8 mouse cellular contexts compared by ENCODE assay signal in the genomic region with DNA sequence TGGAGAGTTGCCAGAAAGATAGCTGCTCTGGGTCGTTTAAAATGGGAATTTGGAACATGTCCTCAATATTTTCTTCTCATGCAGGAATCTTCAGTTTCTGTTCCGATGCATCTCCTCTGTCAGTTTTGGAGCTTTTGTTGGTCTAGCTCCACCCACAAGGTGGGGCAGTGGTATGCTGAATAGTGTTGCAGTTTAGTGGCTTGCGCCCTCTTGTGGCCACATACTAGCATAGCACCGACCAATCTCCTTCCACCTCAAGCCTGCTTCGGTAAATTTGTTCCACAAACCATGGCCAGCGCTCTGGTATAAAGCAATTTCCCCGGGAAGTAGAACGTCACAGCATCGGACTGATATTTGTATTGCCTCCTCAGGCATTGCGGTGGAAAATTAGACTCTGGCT. TPM values are rescaled to one million over a fixed set of nuclear protein-coding genes. Genes with fewer than 3 reads are reported as not detected.
DNase-seq lines count a peak whose midpoint lies in the region; ATAC-seq and TF ChIP-seq lines count a peak whose summit lies in the region.

No protein-coding gene starts in this region.

- 3% methylated on average over 10 of the region's 10 CpGs for WGBS in hindbrain, postnatal 0 days

- peak; percentile 99 for TF ChIP-seq CTCF in hindbrain, postnatal 0 days (IDR thresholded peaks at IDR 0.05; ENCODE audit: low read depth)

- ATAC-seq in hindbrain, postnatal 0 days, result peak; percentile 93
- peak; percentile 100 for ATAC-seq in megakaryocyte, adult 5-6 weeks (ENCODE audit: poor library complexity, severe bottlenecking)

- no peak overlapping the region for H3K4me3 ChIP-seq in hindbrain, postnatal 0 days (ENCODE audit: low read length)

- no peaks in the 10 kb centered on the region for H3K27me3 ChIP-seq in hindbrain, postnatal 0 days (ENCODE audit: insufficient read depth, low read length)

- no peaks in the 10 kb centered on the region for H3K36me3 ChIP-seq in hindbrain, postnatal 0 days (ENCODE audit: insufficient read depth, low read length)

- no peaks in the 10 kb centered on the region for H3K9me3 ChIP-seq in hindbrain, postnatal 0 days (ENCODE audit: low read length)

- H3K4me1 ChIP-seq in hindbrain, postnatal 0 days (ENCODE audit: insufficient read depth, low read length), result no peaks in the 10 kb centered on the region

- H3K9ac ChIP-seq in hindbrain, postnatal 0 days (replicated peaks; ENCODE audit: low read length), result no peak overlapping the region

- DNase-seq in T-cell, adult 2 months (ENCODE audit: low spot score), result peak; percentile 83
- peak; percentile 75 for DNase-seq in cerebellum, postnatal 36 days
- peak; percentile 33 to 46 for DNase-seq in gastrocnemius, adult 8-10 months (ENCODE audit: low spot score in 2 of 2)
- peak; percentile 95 for DNase-seq in hindbrain, postnatal 0 days (ENCODE audit: low spot score)
- peak; percentile 81 to 84 for DNase-seq in left cerebral cortex, adult 18-20 months (ENCODE audit: low spot score in 2 of 2)
- peak; percentile 84 to 87 for DNase-seq in right cerebral cortex, adult 2 months (ENCODE audit: low spot score in 2 of 2)
- DNase-seq in urinary bladder, postnatal 10 days (ENCODE audit: low spot score), result peak; percentile 48

- H3K4me2 ChIP-seq in hindbrain, postnatal 0 days (ENCODE audit: low read depth, low read length), result 0 out of 2 replicates have a peak overlapping the region, but pooled peaks have one; percentile 6

- no peak overlapping the region for H3K27ac ChIP-seq in hindbrain, postnatal 0 days

RNA-seq across cellular contexts. Expression of a gene that starts 16.5 kb away (rescaled TPM):
- not detected for total RNA-seq in gastrocnemius, adult 8-10 months (2022)
- total RNA-seq in hindbrain, postnatal 0 days (2014; rRNA removed), result not detected in 2 replicates
- polyA plus RNA-seq in hindbrain, postnatal 0 days (2015; fragmentation: Nextera tagmentation; extraction: Ambion mirVana), result not detected in 2 replicates
- not detected for total RNA-seq in left cerebral cortex, adult 18-20 months (2021)
- total RNA-seq in megakaryocyte, adult 5-6 weeks (2015), result 0.20 and 0.23 TPM in 2 replicates
- total RNA-seq in megakaryocyte, adult 5-6 weeks (2017), result not detected in 2 replicates

RNA-seq across cellular contexts. Expression of a gene that starts 22.0 kb away (rescaled TPM):
- not detected for total RNA-seq in gastrocnemius, adult 8-10 months (2022)
- 0.14 TPM in 1 of 2 replicates, not detected in the other for total RNA-seq in hindbrain, postnatal 0 days (2014; rRNA removed)
- not detected in 2 replicates for polyA plus RNA-seq in hindbrain, postnatal 0 days (2015; fragmentation: Nextera tagmentation; extraction: Ambion mirVana)
- not detected for total RNA-seq in left cerebral cortex, adult 18-20 months (2021)
- not detected in 2 replicates for total RNA-seq in megakaryocyte, adult 5-6 weeks (2015)
- total RNA-seq in megakaryocyte, adult 5-6 weeks (2017), result 0.04 and 0.15 TPM in 2 replicates

RNA-seq across cellular contexts. Expression of a gene that starts 27.4 kb away (rescaled TPM):
- not detected for total RNA-seq in gastrocnemius, adult 8-10 months (2022)
- not detected in 2 replicates for total RNA-seq in hindbrain, postnatal 0 days (2014; rRNA removed)
- polyA plus RNA-seq in hindbrain, postnatal 0 days (2015; fragmentation: Nextera tagmentation; extraction: Ambion mirVana), result not detected in 2 replicates
- total RNA-seq in left cerebral cortex, adult 18-20 months (2021), result not detected
- not detected in 2 replicates for total RNA-seq in megakaryocyte, adult 5-6 weeks (2015)
- total RNA-seq in megakaryocyte, adult 5-6 weeks (2017), result not detected in 2 replicates

RNA-seq across cellular contexts. Expression of a gene that starts 32.8 kb away (rescaled TPM):
- not detected for total RNA-seq in gastrocnemius, adult 8-10 months (2022)
- not detected in 2 replicates for total RNA-seq in hindbrain, postnatal 0 days (2014; rRNA removed)
- polyA plus RNA-seq in hindbrain, postnatal 0 days (2015; fragmentation: Nextera tagmentation; extraction: Ambion mirVana), result not detected in 2 replicates
- total RNA-seq in left cerebral cortex, adult 18-20 months (2021), result not detected
- 0.20 and 0.23 TPM in 2 replicates for total RNA-seq in megakaryocyte, adult 5-6 weeks (2015)
- total RNA-seq in megakaryocyte, adult 5-6 weeks (2017), result not detected in 2 replicates

RNA-seq across cellular contexts. Expression of a gene that starts 38.2 kb away (rescaled TPM):
- not detected for total RNA-seq in gastrocnemius, adult 8-10 months (2022)
- not detected in 2 replicates for total RNA-seq in hindbrain, postnatal 0 days (2014; rRNA removed)
- not detected in 2 replicates for polyA plus RNA-seq in hindbrain, postnatal 0 days (2015; fragmentation: Nextera tagmentation; extraction: Ambion mirVana)
- total RNA-seq in left cerebral cortex, adult 18-20 months (2021), result not detected
- not detected in 2 replicates for total RNA-seq in megakaryocyte, adult 5-6 weeks (2015)
- not detected in 2 replicates for total RNA-seq in megakaryocyte, adult 5-6 weeks (2017)

Comparison
In these comparisons a context has a peak if more than half of its experiments do, and no peak if none do; other contexts are left out.
1. DNase-seq: peak in every context shown above with its lines; median percentile 95 in hindbrain, postnatal 0 days; 86 in right cerebral cortex, adult 2 months; 83 in T-cell, adult 2 months; 82 in left cerebral cortex, adult 18-20 months; 75 in cerebellum, postnatal 36 days; 48 in urinary bladder, postnatal 10 days; 40 in gastrocnemius, adult 8-10 months.